Mouse (Mus musculus) cortical plate, adult 2 months (tissue): ENCODE measurements around the gene Cops2. TPM values are rescaled to one million over a fixed set of nuclear protein-coding genes. Genes with fewer than 3 reads are reported as not detected.

ENCODE experiments used
- H3K27ac ChIP-seq: fragments of 200-500 bp; 2 replicates; pipeline ENCODE4 v1.5.1; 2012; ENCODE audit warnings: low read length, control low read depth, inconsistent platforms; ENCODE audit not compliant: insufficient read depth
- H3K4me1 ChIP-seq: fragments of 200-500 bp; 2 replicates; pipeline ENCODE4 v1.6.1; 2011; ENCODE audit warnings: low read length; ENCODE audit not compliant: control insufficient read depth, insufficient read depth
- H3K4me3 ChIP-seq: fragments of 200-500 bp; 2 replicates; pipeline ENCODE4 v1.5.1; 2011; ENCODE audit warnings: mild to moderate bottlenecking, low read length, control low read depth; ENCODE audit not compliant: insufficient read depth
- CTCF ChIP-seq: fragments of 200-500 bp; IDR thresholded peaks from 2 replicates; pipeline ENCODE4 v1.5.1; 2011; ENCODE audit warnings: mild to moderate bottlenecking, control low read depth, low read length; ENCODE audit not compliant: insufficient read depth; ENCODE audit errors: extremely low read depth
- POLR2A ChIP-seq: fragments of 200-500 bp; IDR thresholded peaks from 2 replicates; pipeline ENCODE4 v1.6.1; 2011; ENCODE audit warnings: mild to moderate bottlenecking, low read length, control low read depth; ENCODE audit not compliant: insufficient read depth; ENCODE audit errors: extremely low read depth
- polyA plus RNA-seq: library from polyadenylated mRNA; depleted of rRNA; stranded (reverse); fragments of >200 nt; gene quantifications from 2 replicates; pipeline ENCODE4 v1.2.3, GENCODE M21; 2012

Cops2 gene
- polyA plus RNA-seq, 1 experiment, result 71.0 TPM

- Histone ChIP-seq H3K4me1 (no peaks in the 10 kb centered on the region), H3K27ac (no peak overlapping the region), H3K4me3 (no peak overlapping the region)
- TF ChIP-seq POLR2A (no peak), CTCF (no peak)
Measured at GRCm38 (mm10) chr2:125885891-125886576, 27.1 kb upstream of the Cops2 start.

GRCm38 (mm10) chr2:125870159-125870558 lies 11.2 kb upstream of the Cops2 start:
- Histone ChIP-seq H3K4me3 (no peak overlapping the region), H3K27ac (no peak overlapping the region), H3K4me1 (peaks cover 1% of the 10 kb centered on the region; the same call in 1 of the 2 replicates)
- no peak for TF ChIP-seq POLR2A
- TF ChIP-seq CTCF, result no peak

- Histone ChIP-seq H3K4me1 (peaks cover 1% of the 10 kb centered on the region; the same call in 1 of the 2 replicates), H3K4me3 (no peak overlapping the region), H3K27ac (no peak overlapping the region)
- no peak for TF ChIP-seq POLR2A
- TF ChIP-seq CTCF, result no peak
Measured at GRCm38 (mm10) chr2:125868301-125868700, 9.4 kb upstream of the Cops2 start.

GRCm38 (mm10) chr2:125866058-125866740 lies 7.3 kb upstream of the Cops2 start:
- TF ChIP-seq CTCF (no peak), POLR2A (0 out of 2 replicates have a peak, but pooled peaks have one; percentile 10)
- Histone ChIP-seq H3K4me3 (peak overlapping the region; percentile 61), H3K27ac (no peak overlapping the region)

GRCm38 (mm10) chr2:125865585-125865984 lies 6.6 kb upstream of the Cops2 start:
- peak overlapping the region; percentile 61; the same call in 1 of the 2 replicates for H3K4me3 ChIP-seq
- TF ChIP-seq POLR2A (no peak), CTCF (no peak)

More at GRCm38 (mm10) chr2:125866058-125866740, 7.3 kb upstream of the Cops2 start:
- peaks cover 1% of the 10 kb centered on the region; the same call in 1 of the 2 replicates for H3K4me1 ChIP-seq

GRCm38 (mm10) chr2:125864551-125864950 lies 5.6 kb upstream of the Cops2 start:
- Histone ChIP-seq H3K4me3 (no peak overlapping the region), H3K27ac (no peak overlapping the region), H3K4me1 (peaks cover 1% of the 10 kb centered on the region; the same call in 1 of the 2 replicates)
- TF ChIP-seq POLR2A, result no peak
- TF ChIP-seq CTCF, result no peak

More at GRCm38 (mm10) chr2:125865585-125865984, 6.6 kb upstream of the Cops2 start:
- Histone ChIP-seq H3K4me1 (peaks cover 1% of the 10 kb centered on the region; the same call in 1 of the 2 replicates), H3K27ac (no peak overlapping the region)

- Histone ChIP-seq H3K4me3 (no peak overlapping the region), H3K27ac (no peak overlapping the region), H3K4me1 (peaks cover 1% of the 10 kb centered on the region; the same call in 1 of the 2 replicates)
- TF ChIP-seq POLR2A (no peak), CTCF (no peak)
Measured at GRCm38 (mm10) chr2:125863799-125864198, 4.9 kb upstream of the Cops2 start.

- Histone ChIP-seq H3K4me3 (peak overlapping the region; percentile 80; the same call in 1 of the 2 replicates), H3K4me1 (no peaks in the 10 kb centered on the region; the same call in 1 of the 2 replicates), H3K27ac (no peak overlapping the region)
- no peak for TF ChIP-seq CTCF
- no peak for TF ChIP-seq POLR2A
Measured at GRCm38 (mm10) chr2:125857707-125858106, 1.2 kb downstream of the Cops2 start.

- TF ChIP-seq POLR2A (no peak), CTCF (no peak)
- no peaks in the 10 kb centered on the region; the same call in 1 of the 2 replicates for H3K4me1 ChIP-seq
- H3K4me3 ChIP-seq, result no peak overlapping the region
Measured at GRCm38 (mm10) chr2:125851237-125851636, 7.7 kb downstream of the Cops2 start.

More at GRCm38 (mm10) chr2:125851237-125851636, 7.7 kb downstream of the Cops2 start:
- H3K27ac ChIP-seq, result no peak overlapping the region
